Comparison of ENCODE assay signal across 9 mouse cellular contexts in genomic region chr10:120938077-120938903, GRCm38 (mm10). TPM values are rescaled to one million over a fixed set of nuclear protein-coding genes. Genes with fewer than 3 reads are reported as not detected.
DNase-seq lines count a peak whose midpoint lies in the region; ATAC-seq and TF ChIP-seq lines count a peak whose summit lies in the region.
"Had no signal": no experiment of that assay in that cellular context is flagged by ENCODE, and none has a peak within 500 bp of the region (broad histone marks: within the 10 kb centered on the region; RNA-seq: fewer than 3 reads in every experiment).

No protein-coding gene starts in this region.

- H3K27ac ChIP-seq in ES-Bruce4 (ENCODE audit: insufficient read depth, low read length): no peak overlapping the region
- H3K27ac ChIP-seq in intestine, postnatal 0 days (ENCODE audit: low read depth, low read length): no peak overlapping the region
- no peak overlapping the region for H3K27ac ChIP-seq in liver, embryonic 11.5 days (ENCODE audit: low read depth, low read length)
- H3K27ac ChIP-seq: limb, embryonic 12.5 days had no signal

- no peak overlapping the region for H3K9ac ChIP-seq in ES-Bruce4 (ENCODE audit: low read depth, poor library complexity, severe bottlenecking)
- no peak overlapping the region for H3K9ac ChIP-seq in intestine, postnatal 0 days (ENCODE audit: low read depth, low read length)
- no peak overlapping the region for H3K9ac ChIP-seq in liver, embryonic 11.5 days (ENCODE audit: low read depth, low read length)
- H3K9ac ChIP-seq: limb, embryonic 12.5 days had no signal

- H3K4me2 ChIP-seq in intestine, postnatal 0 days (replicated peaks; ENCODE audit: low read depth): no peak overlapping the region
- H3K4me2 ChIP-seq in liver, embryonic 11.5 days: no peak overlapping the region
- H3K4me2 ChIP-seq: limb, embryonic 12.5 days had no signal

- ATAC-seq in intestine, postnatal 0 days: no peak
- ATAC-seq in liver, embryonic 11.5 days (replicated peaks; ENCODE audit: low FRiP score): peak; percentile 49; the same call in 1 of the 2 replicates

- no peak overlapping the region for H3K4me3 ChIP-seq in ES-Bruce4 (ENCODE audit: low read depth, low read length)
- H3K4me3 ChIP-seq in intestine, postnatal 0 days (ENCODE audit: low read depth, low read length): no peak overlapping the region
- H3K4me3 ChIP-seq in liver, embryonic 11.5 days (ENCODE audit: low read depth, low read length): no peak overlapping the region
- H3K4me3 ChIP-seq: limb, embryonic 12.5 days had no signal

- no peaks in the 10 kb centered on the region for H3K36me3 ChIP-seq in ES-Bruce4 (ENCODE audit: control insufficient read depth, insufficient read depth, low read length, poor library complexity, severe bottlenecking)
- no peaks in the 10 kb centered on the region for H3K36me3 ChIP-seq in intestine, postnatal 0 days (ENCODE audit: control insufficient read depth, insufficient read depth)
- H3K36me3 ChIP-seq in liver, embryonic 11.5 days (ENCODE audit: control insufficient read depth, insufficient read depth, low read length): no peaks in the 10 kb centered on the region

- no peak for TF ChIP-seq POLR2A in ES-Bruce4 (IDR thresholded peaks at IDR 0.05; ENCODE audit: insufficient read depth, low read length)

- 48% methylated on average over 19 of the region's 19 CpGs for WGBS in intestine, postnatal 0 days
- WGBS in liver, embryonic 11.5 days: 63% methylated on average over 19 of the region's 19 CpGs

- no peak for TF ChIP-seq EP300 in ES-Bruce4 (IDR thresholded peaks at IDR 0.05; ENCODE audit: insufficient read depth, low read depth, low read length)

- no peaks in the 10 kb centered on the region for H3K4me1 ChIP-seq in ES-Bruce4 (ENCODE audit: control insufficient read depth, insufficient read depth, low read length)
- no peaks in the 10 kb centered on the region for H3K4me1 ChIP-seq in intestine, postnatal 0 days (replicated peaks; ENCODE audit: control insufficient read depth, insufficient read depth, low read length)
- H3K4me1 ChIP-seq in liver, embryonic 11.5 days (replicated peaks; ENCODE audit: control insufficient read depth, insufficient read depth, low read length): 0 out of 2 replicates have a peak, but pooled peaks cover 2% of the 10 kb centered on the region

- H3K9me3 ChIP-seq in ES-Bruce4 (replicated peaks; ENCODE audit: control insufficient read depth, insufficient read depth, low read length, poor library complexity, severe bottlenecking): no peaks in the 10 kb centered on the region
- H3K9me3 ChIP-seq in intestine, postnatal 0 days (ENCODE audit: control insufficient read depth): no peaks in the 10 kb centered on the region
- H3K9me3 ChIP-seq in liver, embryonic 11.5 days (ENCODE audit: control insufficient read depth, low read length): no peaks in the 10 kb centered on the region
- H3K9me3 ChIP-seq: limb, embryonic 12.5 days had no signal

- peak; percentile 38 for DNase-seq in gastrocnemius, adult 18-20 months (ENCODE audit: low spot score)
- DNase-seq in gastrocnemius, postnatal 25 days: no peak
- DNase-seq in cerebellum, adult 11-12 months: peak; percentile 34
- DNase-seq in frontal cortex, postnatal 25 days (ENCODE audit: low spot score in 2 of 2): peak; percentile 49 to 53
- DNase-seq in liver, embryonic 11.5 days (ENCODE audit: low spot score): no peak
- peak; percentile 67 to 84 for DNase-seq in right cerebral cortex, adult 2 months (ENCODE audit: low spot score in 2 of 2)

- H3K27me3 ChIP-seq in ES-Bruce4 (ENCODE audit: control insufficient read depth, insufficient read depth, low read length, poor library complexity, severe bottlenecking): no peaks in the 10 kb centered on the region
- H3K27me3 ChIP-seq in intestine, postnatal 0 days (replicated peaks; ENCODE audit: control insufficient read depth, insufficient read depth, low read length): no peaks in the 10 kb centered on the region
- no peaks in the 10 kb centered on the region for H3K27me3 ChIP-seq in liver, embryonic 11.5 days (replicated peaks; ENCODE audit: control insufficient read depth, insufficient read depth, low read length)
- H3K27me3 ChIP-seq: limb, embryonic 12.5 days had no signal

- peak; percentile 24 for TF ChIP-seq CTCF in ES-Bruce4 (IDR thresholded peaks at IDR 0.05; ENCODE audit: low read depth, low read length)
- peak; percentile 78 for TF ChIP-seq CTCF in intestine, postnatal 0 days (IDR thresholded peaks at IDR 0.05; ENCODE audit: low read depth)

RNA-seq across cellular contexts. Expression of gene Msrb3, which starts 39.4 kb away (rescaled TPM):
- total RNA-seq in gastrocnemius, adult 18-20 months (2021): 100 to 1,000 TPM; 120 to 127 TPM
- total RNA-seq in gastrocnemius, postnatal 25 days (2021): 100 to 1,000 TPM in 1 of 2 experiments, 10 to 100 TPM in 1; 82.3 to 109 TPM
- 2.6 and 3.2 TPM in 2 replicates for polyA plus RNA-seq in ES-Bruce4 (2011; ENCODE audit: insufficient read depth, insufficient read length, low read depth, missing spikeins)
- polyA plus RNA-seq in intestine, postnatal 0 days (2015; fragmentation: Nextera tagmentation; extraction: Ambion mirVana): 17.2 and 18.5 TPM in 2 replicates
- polyA plus RNA-seq in liver, embryonic 11.5 days (2014; fragmentation: Nextera tagmentation; extraction: Ambion mirVana): 2.1 and 2.8 TPM in 2 replicates

RNA-seq across cellular contexts. Expression of gene Lemd3, which starts 40.8 kb away (rescaled TPM):
- total RNA-seq in gastrocnemius, adult 18-20 months (2021): 10 to 100 TPM; 10.7 to 10.9 TPM
- total RNA-seq in gastrocnemius, postnatal 25 days (2021): 1 to 10 TPM; 9.1 to 9.2 TPM
- polyA plus RNA-seq in ES-Bruce4 (2011; ENCODE audit: insufficient read depth, insufficient read length, low read depth, missing spikeins): 17.4 and 20.2 TPM in 2 replicates
- 2.6 and 2.7 TPM in 2 replicates for polyA plus RNA-seq in intestine, postnatal 0 days (2015; fragmentation: Nextera tagmentation; extraction: Ambion mirVana)
- 3.2 TPM in 2 replicates for polyA plus RNA-seq in liver, embryonic 11.5 days (2014; fragmentation: Nextera tagmentation; extraction: Ambion mirVana)

Comparison
In these comparisons a context has a peak if more than half of its experiments do, and no peak if none do; other contexts are left out.
1. DNase-seq: peak in gastrocnemius, adult 18-20 months (single experiment), cerebellum, adult 11-12 months (single experiment), frontal cortex, postnatal 25 days (2 of 2) and right cerebral cortex, adult 2 months (2 of 2); none in gastrocnemius, postnatal 25 days (single experiment) and liver, embryonic 11.5 days (single experiment).